8 mouse cellular contexts compared by ENCODE assay signal in the genomic region with DNA sequence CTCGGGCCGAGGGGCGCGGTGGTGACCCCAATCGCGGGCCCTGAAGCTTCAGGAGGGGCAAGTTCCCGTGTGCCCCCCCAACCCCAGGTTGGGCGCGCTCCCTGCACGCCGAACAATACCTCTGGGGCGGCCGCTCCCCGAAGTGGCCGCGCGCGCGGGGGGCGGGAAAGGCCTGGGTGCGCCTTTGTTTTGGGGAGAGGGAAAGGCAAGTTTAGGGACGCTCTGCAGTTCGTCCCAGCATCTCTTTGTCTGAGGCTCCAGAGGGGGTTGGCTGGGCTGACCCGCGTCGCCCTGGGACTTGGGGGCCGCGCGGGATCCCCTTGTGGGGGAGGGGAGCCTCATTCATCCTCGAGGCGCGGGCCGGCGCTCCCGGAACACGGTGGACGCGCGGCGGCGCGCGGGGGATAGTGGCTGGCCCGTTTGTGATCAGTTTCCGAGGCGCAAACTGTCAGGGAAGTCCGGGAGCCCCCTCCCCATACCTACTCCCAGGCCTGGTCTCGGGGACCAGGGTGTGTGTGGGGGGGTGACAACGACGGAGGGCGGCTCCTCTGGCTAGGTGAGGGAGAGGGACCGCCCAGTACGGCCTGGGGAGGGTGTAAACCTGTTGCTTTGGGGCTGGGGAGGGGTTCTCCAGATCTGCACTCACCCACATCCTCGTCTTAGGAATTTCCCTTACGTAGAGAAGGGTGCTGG. TPM values are rescaled to one million over a fixed set of nuclear protein-coding genes. Genes with fewer than 3 reads are reported as not detected.
DNase-seq lines count a peak whose midpoint lies in the region; ATAC-seq lines count a peak whose summit lies in the region.

No protein-coding gene starts in this region.

- H3K36me3 ChIP-seq in forebrain, embryonic 16.5 days (ENCODE audit: control insufficient read depth, insufficient read depth), result no peaks in the 10 kb centered on the region
- H3K36me3 ChIP-seq in hindbrain, embryonic 12.5 days, result no peaks in the 10 kb centered on the region

- ATAC-seq in forebrain, embryonic 16.5 days, result peak; percentile 7
- peak; percentile 21 for ATAC-seq in hindbrain, embryonic 12.5 days (ENCODE audit: low FRiP score)
- peak; percentile 15; the same call in 1 of the 2 replicates for ATAC-seq in megakaryocyte progenitor cell, adult 5-6 weeks (replicated peaks; ENCODE audit: poor library complexity)
- ATAC-seq in monocyte, adult 5-6 weeks (replicated peaks; ENCODE audit: insufficient number of reproducible peaks, low FRiP score, low TSS enrichment, poor library complexity, severe bottlenecking), result no peak

- peak overlapping the region; percentile 50 for H3K4me2 ChIP-seq in forebrain, embryonic 16.5 days (ENCODE audit: low read length)
- peak overlapping the region; percentile 62 for H3K4me2 ChIP-seq in hindbrain, embryonic 12.5 days (replicated peaks)

- H3K27me3 ChIP-seq in forebrain, embryonic 16.5 days (replicated peaks; ENCODE audit: control insufficient read depth, insufficient read depth, low read length), result no peaks in the 10 kb centered on the region
- no peaks in the 10 kb centered on the region for H3K27me3 ChIP-seq in hindbrain, embryonic 12.5 days

- intact Hi-C loops in left cerebral cortex, postnatal 10 days (cut with DNase I), result loop anchor here (2.0 to 5.0 kb wide), 2 partner anchors 127 to 719 kb away; no protein-coding TSS in a partner anchor

- peak overlapping the region; percentile 66 for H3K4me3 ChIP-seq in forebrain, embryonic 16.5 days (replicated peaks; ENCODE audit: low read length)
- peak overlapping the region; percentile 60 for H3K4me3 ChIP-seq in hindbrain, embryonic 12.5 days

- peaks cover 14% of the 10 kb centered on the region for H3K4me1 ChIP-seq in forebrain, embryonic 16.5 days (replicated peaks; ENCODE audit: control insufficient read depth, insufficient read depth, low read length)
- peaks cover 12% of the 10 kb centered on the region; the same call in 1 of the 2 replicates for H3K4me1 ChIP-seq in hindbrain, embryonic 12.5 days

- peak overlapping the region; percentile 95 for H3K27ac ChIP-seq in forebrain, embryonic 16.5 days (ENCODE audit: low read length)
- peak overlapping the region; percentile 94 for H3K27ac ChIP-seq in hindbrain, embryonic 12.5 days

- H3K9ac ChIP-seq in forebrain, embryonic 16.5 days (replicated peaks; ENCODE audit: low read depth, low read length), result peak overlapping the region; percentile 74
- peak overlapping the region; percentile 80 for H3K9ac ChIP-seq in hindbrain, embryonic 12.5 days

- no peaks in the 10 kb centered on the region for H3K9me3 ChIP-seq in forebrain, embryonic 16.5 days (ENCODE audit: control insufficient read depth, low read length)
- H3K9me3 ChIP-seq in hindbrain, embryonic 12.5 days (replicated peaks), result no peaks in the 10 kb centered on the region

- 22% methylated on average over 51 of the region's 55 CpGs for WGBS in forebrain, embryonic 16.5 days
- 21% methylated on average over 47 of the region's 55 CpGs for WGBS in hindbrain, embryonic 12.5 days

- peak; percentile 20 for DNase-seq in MN1 (ENCODE audit: low spot score)
- peak; percentile 42 to 55 for DNase-seq in cerebellum, adult 18-20 months
- peak; percentile 8 to 65 for DNase-seq in left cerebral cortex, postnatal 10 days (ENCODE audit: extremely low spot score in 1 of 2, low spot score in 2 of 2)
- DNase-seq in right cerebral cortex, postnatal 36 days (ENCODE audit: low spot score in 2 of 2), result peak; percentile 5 to 12

RNA-seq across cellular contexts. Expression of a gene that starts 0.6 kb away (rescaled TPM):
- 55.5 and 59.8 TPM in 2 replicates for polyA plus RNA-seq in forebrain, embryonic 16.5 days (2015; fragmentation: Nextera tagmentation; extraction: Ambion mirVana)
- 59.8 and 62.5 TPM in 2 replicates for polyA plus RNA-seq in hindbrain, embryonic 12.5 days (2016; fragmentation: Nextera tagmentation; extraction: Ambion mirVana)
- 10 to 100 TPM; 53.0 to 55.7 TPM for total RNA-seq in left cerebral cortex, postnatal 10 days (2021)
- total RNA-seq in megakaryocyte progenitor cell, adult 5-6 weeks (2015), result 52.2 and 57.8 TPM in 2 replicates
- total RNA-seq in megakaryocyte progenitor cell, adult 5-6 weeks (2017), result 24.7 and 33.8 TPM in 2 replicates
- 18.1 to 37.7 TPM (median 20.4 TPM) in 3 replicates for total RNA-seq in monocyte, adult 5-6 weeks (2017)
